Mouse (Mus musculus) forebrain, embryonic 11.5 days (tissue): ENCODE measurements around the gene Ppp1r36. TPM values are rescaled to one million over a fixed set of nuclear protein-coding genes. Genes with fewer than 3 reads are reported as not detected.
A peak's percentile ranks its signal among the peaks of the same experiment; 100 is the strongest.

Experiments used
- ATAC-seq: fragments of 200-750 bp; cut with Nextera tagmentation; replicated peaks from 2 replicates; pipeline ENCODE4 v1.8.0; 2017; ENCODE audit warnings: moderate TSS enrichment; ENCODE audit not compliant: low FRiP score
- DNase-seq: peaks from one replicate; pipeline ENCODE4 v3.0.0-alpha.2; 2017; ENCODE audit warnings: low spot score
- H3K27ac ChIP-seq: fragments of 300-500 bp; sonication (generic); 2 replicates; pipeline ENCODE4 v1.5.1; 2014; ENCODE audit warnings: low read depth, low read length
- H3K27me3 ChIP-seq: fragments of 300-500 bp; sonication (generic); 2 replicates; pipeline ENCODE4 v1.6.1; 2014; ENCODE audit warnings: mild to moderate bottlenecking, low read length, mixed read lengths; ENCODE audit not compliant: control insufficient read depth, insufficient read depth
- H3K36me3 ChIP-seq: fragments of 300-500 bp; sonication (generic); 2 replicates; pipeline ENCODE4 v1.6.1; 2014; ENCODE audit warnings: mild to moderate bottlenecking, low read length, moderate library complexity, mixed read lengths; ENCODE audit not compliant: control insufficient read depth, insufficient read depth
- H3K4me1 ChIP-seq: fragments of 300-500 bp; sonication (generic); replicated peaks from 2 replicates; pipeline ENCODE4 v1.6.1; 2014; ENCODE audit warnings: low read length, mixed read lengths; ENCODE audit not compliant: control insufficient read depth, insufficient read depth
- H3K4me2 ChIP-seq: fragments of 300-500 bp; sonication (generic); 2 replicates; pipeline ENCODE4 v1.6.1; 2014; ENCODE audit warnings: low read depth, mild to moderate bottlenecking, low read length, moderate library complexity, mixed read lengths; ENCODE audit not compliant: severe bottlenecking
- H3K4me3 ChIP-seq: fragments of 300-500 bp; sonication (generic); 2 replicates; pipeline ENCODE4 v1.5.1; 2014; ENCODE audit warnings: low read depth, low read length
- H3K9ac ChIP-seq: fragments of 300-500 bp; sonication (generic); 2 replicates; pipeline ENCODE4 v1.6.1; 2014; ENCODE audit warnings: low read length
- H3K9me3 ChIP-seq: fragments of 300-500 bp; sonication (generic); 2 replicates; pipeline ENCODE4 v1.6.1; 2016; ENCODE audit warnings: low read length, mixed read lengths; ENCODE audit not compliant: control insufficient read depth
- WGBS: fragments of 180-500 bp; shearing (Covaris S2); extraction: QIAGEN DNeasy Blood & Tissue Kit; methylation state at CpG from one replicate; pipeline ENCODE4 v1.1.7; 2014; 5-methylcytosine and 5-hydroxymethylcytosine counted together
- polyA plus RNA-seq: library from polyadenylated mRNA; unstranded; fragments of >200 nt; fragmentation: Nextera tagmentation; extraction: Ambion mirVana; gene quantifications from 2 replicates; pipeline ENCODE4 v1.2.1, GENCODE M21; 2014

Ppp1r36 gene
- polyA plus RNA-seq, 1 experiment from 2014 or later, result 0.56 TPM

GRCm38 (mm10) chr12:76472046-76472445 lies 54.7 kb downstream of the Ppp1r36 start:
- Histone ChIP-seq H3K9ac (no peak overlapping the region), H3K27me3 (no peaks in the 10 kb centered on the region), H3K4me2 (no peak overlapping the region), H3K9me3 (no peaks in the 10 kb centered on the region), H3K27ac (no peak overlapping the region), H3K4me3 (no peak overlapping the region), H3K4me1 (no peaks in the 10 kb centered on the region), H3K36me3 (no peaks in the 10 kb centered on the region)
- DNase-seq (peak; percentile 82), ATAC-seq (no peak)
- 19% methylated on average over 4 of the region's 4 CpGs for WGBS

GRCm38 (mm10) chr12:76473562-76474245 lies 56.4 kb downstream of the Ppp1r36 start:
- WGBS, result 87% methylated on average over 10 of the region's 10 CpGs
- Histone ChIP-seq H3K4me3 (no peak overlapping the region), H3K9me3 (no peaks in the 10 kb centered on the region), H3K27me3 (no peaks in the 10 kb centered on the region), H3K27ac (no peak overlapping the region), H3K4me2 (no peak overlapping the region), H3K36me3 (no peaks in the 10 kb centered on the region), H3K4me1 (no peaks in the 10 kb centered on the region), H3K9ac (no peak overlapping the region)
- DNase-seq (no peak), ATAC-seq (no peak)

GRCm38 (mm10) chr12:76474246-76474583 lies 56.9 kb downstream of the Ppp1r36 start:
- Histone ChIP-seq H3K9ac (no peak overlapping the region), H3K36me3 (no peaks in the 10 kb centered on the region), H3K27ac (no peak overlapping the region), H3K4me1 (no peaks in the 10 kb centered on the region), H3K9me3 (no peaks in the 10 kb centered on the region), H3K27me3 (no peaks in the 10 kb centered on the region), H3K4me3 (no peak overlapping the region), H3K4me2 (no peak overlapping the region)
- DNase-seq (no peak), ATAC-seq (no peak)
- 85% methylated on average over 8 of the region's 8 CpGs for WGBS

GRCm38 (mm10) chr12:76474802-76475201 lies 57.5 kb downstream of the Ppp1r36 start:
- Histone ChIP-seq H3K27me3 (no peaks in the 10 kb centered on the region), H3K9ac (no peak overlapping the region), H3K4me2 (no peak overlapping the region), H3K4me1 (no peaks in the 10 kb centered on the region), H3K36me3 (no peaks in the 10 kb centered on the region), H3K27ac (no peak overlapping the region), H3K9me3 (no peaks in the 10 kb centered on the region), H3K4me3 (no peak overlapping the region)
- DNase-seq (no peak), ATAC-seq (no peak)
- WGBS, result 55% methylated on average over 2 of the region's 2 CpGs

- DNase-seq, result no peak
- no peak for ATAC-seq
- Histone ChIP-seq H3K4me1 (no peaks in the 10 kb centered on the region), H3K36me3 (no peaks in the 10 kb centered on the region), H3K27ac (no peak overlapping the region), H3K9me3 (no peaks in the 10 kb centered on the region), H3K4me2 (no peak overlapping the region), H3K4me3 (no peak overlapping the region), H3K9ac (no peak overlapping the region), H3K27me3 (no peaks in the 10 kb centered on the region)
- WGBS, result 100% methylated on average over 1 of the region's 1 CpGs
Observed at GRCm38 (mm10) chr12:76476146-76476545, 58.8 kb downstream of the Ppp1r36 start.

GRCm38 (mm10) chr12:76478309-76479023 lies 61.1 kb downstream of the Ppp1r36 start:
- Histone ChIP-seq H3K4me2 (no peak overlapping the region), H3K9ac (no peak overlapping the region), H3K4me1 (no peaks in the 10 kb centered on the region), H3K36me3 (no peaks in the 10 kb centered on the region), H3K27me3 (no peaks in the 10 kb centered on the region), H3K27ac (no peak overlapping the region), H3K4me3 (no peak overlapping the region), H3K9me3 (no peaks in the 10 kb centered on the region)
- WGBS, result 56% methylated on average over 13 of the region's 14 CpGs
- DNase-seq (no peak), ATAC-seq (no peak)

- H3K4me3 ChIP-seq, result no peak overlapping the region
- no peaks in the 10 kb centered on the region for H3K27me3 ChIP-seq
Observed at GRCm38 (mm10) chr12:76479174-76479573, 61.8 kb downstream of the Ppp1r36 start.

GRCm38 (mm10) chr12:76479836-76480495 lies 62.6 kb downstream of the Ppp1r36 start:
- no peak overlapping the region for H3K9ac ChIP-seq
- no peak for ATAC-seq
- 92% methylated on average over 4 of the region's 4 CpGs for WGBS

More at GRCm38 (mm10) chr12:76479174-76479573, 61.8 kb downstream of the Ppp1r36 start:
- Histone ChIP-seq H3K36me3 (no peaks in the 10 kb centered on the region), H3K9me3 (no peaks in the 10 kb centered on the region), H3K27ac (no peak overlapping the region), H3K4me1 (no peaks in the 10 kb centered on the region), H3K4me2 (no peak overlapping the region), H3K9ac (no peak overlapping the region)
- 82% methylated on average over 5 of the region's 5 CpGs for WGBS
- ATAC-seq (no peak), DNase-seq (no peak)

More at GRCm38 (mm10) chr12:76479836-76480495, 62.6 kb downstream of the Ppp1r36 start:
- Histone ChIP-seq H3K4me1 (no peaks in the 10 kb centered on the region), H3K9me3 (no peaks in the 10 kb centered on the region), H3K4me3 (no peak overlapping the region), H3K36me3 (no peaks in the 10 kb centered on the region), H3K27ac (no peak overlapping the region), H3K4me2 (no peak overlapping the region), H3K27me3 (no peaks in the 10 kb centered on the region)
- DNase-seq, result no peak
